Mouse (Mus musculus) lung, postnatal 4 days (tissue): ENCODE measurements around the gene Rbfox1.
A peak's percentile ranks its signal among the peaks of the same experiment; 100 is the strongest.

Experiments
- DNase-seq, 2 experiments: peaks; one replicate each; pipeline ENCODE4 v3.0.0; 2021

Gene Rbfox1

DNA sequence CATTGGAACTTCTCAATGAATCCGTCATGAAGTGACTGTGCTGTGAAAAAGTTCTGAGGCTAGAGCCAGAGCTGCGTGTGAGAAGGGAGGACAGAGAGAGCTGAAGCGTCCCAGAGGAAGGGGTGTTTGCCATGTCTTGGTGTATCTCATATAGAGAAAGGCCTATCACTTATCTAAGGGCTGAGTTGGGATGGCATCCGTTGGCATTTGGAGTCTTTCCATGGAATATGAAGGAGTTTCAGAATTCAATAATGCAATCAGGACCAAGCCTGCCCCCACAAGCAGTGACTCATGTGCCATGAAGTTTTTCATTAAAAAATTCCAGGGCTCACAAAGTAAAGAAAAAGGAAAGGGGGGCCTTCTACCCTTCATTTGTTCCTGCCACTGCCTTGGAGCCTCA is 112.0 kb downstream of the Rbfox1 start:
- DNase-seq: no peak

DNA sequence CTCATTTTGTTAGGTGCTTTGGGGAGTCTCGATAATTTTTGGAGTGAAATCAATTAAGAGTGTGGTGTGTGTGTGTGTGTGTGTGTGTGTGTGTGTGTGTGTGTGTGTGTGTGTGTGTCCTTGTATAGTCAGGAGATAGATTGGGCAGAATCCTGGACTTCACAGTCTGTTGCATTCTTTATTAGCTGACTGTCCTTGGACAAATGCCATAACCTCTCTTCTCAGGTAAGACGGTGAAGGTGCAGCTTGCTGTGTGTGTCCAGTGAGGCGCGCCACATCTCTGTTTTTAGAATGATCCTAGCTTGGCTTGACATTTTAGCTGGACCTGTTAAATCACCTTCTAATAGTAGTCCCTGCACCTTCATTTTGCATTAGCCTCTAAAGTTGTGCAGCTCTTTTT is 112.5 kb downstream of the Rbfox1 start:
- no peak for DNase-seq

DNA sequence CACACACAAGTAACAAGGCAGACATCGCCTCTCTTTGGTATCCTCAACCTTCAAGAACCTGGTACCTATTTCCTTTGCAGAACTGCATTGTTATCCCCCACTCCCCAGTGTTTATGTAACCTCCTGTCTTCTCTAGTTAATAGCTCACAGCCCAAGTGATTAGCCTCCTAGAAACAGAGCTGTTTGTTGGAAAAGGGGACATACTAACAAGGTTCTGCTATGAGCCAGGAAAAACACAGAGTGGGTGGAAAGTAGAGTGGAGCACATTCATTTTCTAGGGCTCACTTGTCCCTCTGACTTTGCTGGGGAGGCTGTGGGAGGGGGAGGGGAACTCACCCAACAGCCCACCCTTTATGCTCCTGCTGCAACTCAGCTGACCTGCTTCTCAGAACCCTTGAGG is 114.9 kb downstream of the Rbfox1 start:
- no peak for DNase-seq

DNA sequence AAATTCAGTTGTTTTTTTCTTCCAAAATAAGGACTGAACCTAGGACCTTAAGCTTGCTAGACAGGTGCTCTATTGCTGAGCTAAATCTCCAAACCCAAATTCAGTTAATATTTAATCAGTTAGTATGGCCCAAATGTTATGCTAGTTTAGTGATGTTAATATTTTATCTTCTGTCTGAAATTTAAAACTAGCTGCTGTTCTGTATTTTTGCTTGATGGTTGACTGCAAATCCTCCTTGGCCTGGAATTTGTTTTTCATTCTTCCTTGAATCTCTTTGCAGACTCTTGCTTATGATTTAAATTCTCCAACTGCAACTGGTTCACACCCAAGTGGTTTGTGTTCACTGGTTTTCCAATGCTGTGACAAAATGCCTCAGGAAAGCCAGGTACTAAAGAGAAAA is 121.8 kb downstream of the Rbfox1 start:
- DNase-seq: no peak

DNA sequence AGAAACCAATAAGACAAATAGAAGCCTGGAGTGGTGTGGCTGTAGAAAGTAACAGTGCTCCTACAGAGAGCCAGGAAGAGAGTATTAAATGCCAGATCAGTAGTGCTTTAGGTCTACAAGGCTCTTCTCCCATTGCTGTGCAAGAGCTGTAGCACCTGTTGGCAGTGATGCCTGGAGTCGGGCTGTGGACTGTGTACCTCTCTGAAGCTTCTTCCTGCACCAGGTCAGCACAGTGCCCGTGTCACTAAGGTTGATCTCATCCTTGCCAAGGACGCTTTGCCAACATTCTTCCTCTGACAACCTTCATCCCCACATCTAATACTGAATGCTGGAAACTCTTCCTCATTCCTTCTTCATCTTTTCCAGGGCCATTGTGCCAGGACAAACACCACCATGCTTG is 127.7 kb downstream of the Rbfox1 start:
- DNase-seq: no peak

DNA sequence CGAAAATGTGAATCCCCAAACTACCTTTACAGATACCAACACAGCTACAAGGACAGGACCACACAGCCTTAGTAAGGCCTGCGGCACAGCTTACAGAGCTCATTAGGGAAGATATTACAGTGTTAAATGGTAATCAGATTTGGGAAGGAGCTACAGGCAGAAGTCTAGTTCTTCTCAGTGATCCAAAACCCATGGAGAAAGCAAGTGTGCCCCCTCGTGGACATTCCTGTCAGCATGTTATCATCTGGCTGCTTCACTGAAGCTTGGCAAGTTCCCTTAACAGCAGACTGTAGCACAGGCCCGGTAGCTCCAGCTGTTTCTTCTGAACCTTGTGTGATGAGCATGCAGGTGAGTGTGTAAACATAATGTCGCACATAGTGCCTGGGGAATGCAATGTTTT is 133.5 kb downstream of the Rbfox1 start:
- peak; percentile 29 to 44 for DNase-seq

DNA sequence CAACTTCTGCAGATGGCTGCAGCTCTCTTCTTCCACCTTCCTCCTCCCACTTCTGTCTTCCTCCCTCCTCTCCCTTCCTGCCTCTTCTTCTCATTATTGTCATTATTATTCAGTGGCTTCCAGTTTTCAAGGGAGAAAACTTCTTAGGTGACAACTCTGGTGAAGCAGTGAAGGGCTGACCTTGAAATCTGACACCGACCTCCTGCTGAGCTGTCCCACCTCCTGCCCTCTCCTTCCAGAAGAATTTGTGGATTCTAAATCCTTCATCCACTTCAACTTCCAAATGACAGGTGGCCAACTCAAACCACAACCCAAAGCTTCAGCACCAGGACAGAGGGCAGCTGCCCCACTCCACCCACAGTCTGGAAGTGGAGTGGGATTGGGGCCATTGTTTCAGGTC is 134.2 kb downstream of the Rbfox1 start:
- no peak for DNase-seq

DNA sequence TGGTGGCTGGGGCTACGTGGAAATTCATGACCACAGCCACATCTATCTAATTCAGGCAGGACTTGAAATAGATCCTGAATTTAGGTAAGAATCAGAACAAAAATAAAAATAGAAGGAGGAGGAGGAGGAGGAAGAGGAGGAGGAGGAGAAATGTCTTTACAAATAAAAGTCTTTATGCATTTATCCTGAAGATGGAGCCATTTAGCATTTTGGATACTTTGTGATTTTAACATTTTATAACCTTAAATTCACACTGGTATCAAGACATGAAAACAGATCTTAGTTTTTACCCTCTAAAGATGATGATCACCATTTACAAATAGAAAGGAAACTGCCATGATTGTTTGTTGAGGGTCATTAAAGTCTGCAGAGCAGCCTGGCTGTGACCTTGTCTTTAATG is 146.1 kb downstream of the Rbfox1 start:
- DNase-seq: no peak

DNA sequence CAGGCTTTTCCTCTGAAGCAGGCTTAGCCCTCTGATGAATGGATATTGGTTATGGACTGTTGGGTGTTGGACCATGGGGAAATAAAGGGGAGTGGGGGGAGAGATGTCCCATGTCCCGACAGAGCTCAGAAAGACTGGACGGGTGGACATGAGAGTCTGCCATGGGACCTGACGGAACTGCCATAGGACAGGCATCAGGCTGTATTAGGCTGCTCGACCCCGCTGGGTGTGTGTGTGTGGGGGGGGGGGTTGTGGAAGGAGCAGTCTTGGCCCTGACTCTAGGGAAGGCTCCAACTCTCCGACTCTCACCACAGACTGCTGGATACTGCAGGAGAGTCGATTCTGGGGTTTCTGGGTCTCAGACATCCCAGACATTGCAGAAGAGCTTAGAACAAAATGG is 147.4 kb downstream of the Rbfox1 start:
- no peak for DNase-seq

DNA sequence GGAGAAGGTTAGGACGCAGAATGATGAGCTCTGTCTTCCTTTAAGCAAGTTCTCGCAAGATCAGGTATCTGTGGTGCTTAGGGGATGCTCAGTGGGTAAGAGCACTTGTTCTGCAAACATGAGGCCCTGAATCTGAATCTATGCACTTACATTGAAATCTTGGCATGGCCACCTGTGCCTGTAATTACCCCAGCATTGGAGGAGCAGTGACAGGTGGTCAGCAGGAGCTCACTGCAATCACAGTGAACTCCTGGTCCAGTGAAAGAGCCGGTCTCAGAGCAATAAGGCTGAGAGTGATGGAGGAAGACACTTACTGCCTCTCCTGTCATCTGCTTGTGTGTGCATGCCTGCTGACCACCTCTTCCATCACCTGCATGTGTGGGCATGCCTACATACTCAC is 149.7 kb downstream of the Rbfox1 start:
- no peak for DNase-seq

DNA sequence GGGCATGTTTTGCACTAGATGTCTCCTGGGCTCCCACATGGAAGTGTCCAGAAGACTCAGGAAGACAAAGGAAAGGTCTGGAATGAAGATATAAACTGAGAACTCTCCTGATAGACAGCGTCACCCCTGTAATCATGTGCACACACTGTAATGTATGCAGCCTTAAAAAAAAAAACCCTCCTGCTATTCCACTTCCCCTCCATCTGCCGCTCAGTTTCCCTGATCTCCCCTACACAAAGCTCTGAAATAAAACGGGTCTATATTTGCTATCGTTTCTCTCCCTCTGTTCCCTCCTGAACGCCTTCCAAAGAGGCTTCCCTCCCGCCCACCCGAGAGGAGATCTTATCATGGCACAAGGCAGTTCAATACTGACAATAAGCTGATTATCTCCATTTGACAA is 151.9 kb downstream of the Rbfox1 start:
- DNase-seq: no peak

DNA sequence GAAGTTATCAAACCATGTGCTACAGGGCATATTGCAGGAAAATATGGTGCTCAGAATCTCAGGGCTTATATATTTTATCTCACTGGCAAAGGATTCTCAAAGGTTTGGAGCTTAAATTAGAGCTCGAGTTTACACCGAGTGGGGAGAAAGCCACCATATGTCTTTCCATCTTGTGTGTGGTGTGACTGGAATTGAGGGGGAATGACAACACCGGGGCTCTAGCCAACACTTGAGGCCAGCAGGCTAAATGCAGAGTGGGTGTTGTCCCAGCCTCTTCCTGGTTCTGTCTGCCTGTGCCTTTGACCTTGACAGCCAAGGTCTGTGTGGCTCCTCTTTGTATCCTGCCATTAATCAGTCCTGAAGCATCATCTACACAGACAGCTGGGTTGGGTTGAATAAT is 157.6 kb downstream of the Rbfox1 start:
- no peak for DNase-seq

DNA sequence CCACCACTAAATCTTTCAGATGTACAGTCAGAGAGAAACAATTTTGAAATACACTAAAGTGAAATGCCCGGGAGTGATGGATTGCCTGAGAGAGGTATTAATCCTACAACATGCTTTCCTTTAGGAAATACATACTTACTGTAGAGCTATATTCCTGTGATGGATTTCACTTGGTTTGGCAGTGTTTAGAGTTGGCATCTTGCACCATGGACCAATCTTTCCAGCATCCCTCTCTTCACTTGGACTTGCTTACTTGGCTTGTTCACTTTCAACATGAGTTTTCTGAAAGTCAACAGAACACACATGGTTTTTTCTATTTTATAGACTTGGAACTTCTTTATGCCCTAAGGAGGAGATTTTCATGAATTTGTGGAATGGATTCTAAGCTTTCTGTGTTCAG is 163.4 kb downstream of the Rbfox1 start:
- no peak for DNase-seq

DNA sequence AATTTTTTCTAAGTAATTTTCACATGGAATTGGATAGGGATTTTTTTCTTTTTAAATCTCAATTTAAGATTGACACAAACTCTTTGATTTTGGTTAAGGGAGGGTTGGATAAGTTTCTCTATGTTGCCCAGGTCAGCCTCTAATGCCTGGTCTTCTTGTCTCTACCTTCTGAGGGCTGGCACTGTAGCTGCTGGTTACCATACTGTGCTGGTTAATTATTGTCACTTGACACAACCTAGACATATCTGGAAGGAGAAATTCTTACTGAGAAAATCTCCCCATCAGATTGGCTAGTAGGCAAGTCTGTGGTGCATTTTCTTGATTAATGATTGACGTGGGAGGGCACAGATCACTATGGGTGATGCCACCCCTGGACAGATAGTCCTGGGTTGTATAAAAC is 177.3 kb downstream of the Rbfox1 start:
- DNase-seq: no peak

DNA sequence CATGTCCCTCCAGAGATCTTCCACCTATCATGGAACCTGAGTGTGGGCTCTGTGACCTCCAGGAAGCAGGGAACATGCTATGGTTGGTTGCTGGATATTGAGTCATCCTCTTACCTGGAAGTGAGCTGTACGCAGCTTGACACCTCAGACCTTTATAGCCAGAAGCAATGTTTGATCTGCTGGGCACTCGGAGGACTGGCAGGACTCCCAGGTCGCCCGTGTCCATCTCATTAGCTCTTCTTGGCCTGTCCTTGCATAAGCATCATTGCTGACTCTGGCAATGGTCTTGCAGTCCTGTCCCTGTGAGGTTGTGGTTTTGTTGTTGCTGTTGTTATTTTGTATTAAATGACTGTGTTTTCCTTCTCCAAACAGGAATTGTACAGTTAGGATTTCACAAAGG is 180.3 kb downstream of the Rbfox1 start:
- no peak for DNase-seq

DNA sequence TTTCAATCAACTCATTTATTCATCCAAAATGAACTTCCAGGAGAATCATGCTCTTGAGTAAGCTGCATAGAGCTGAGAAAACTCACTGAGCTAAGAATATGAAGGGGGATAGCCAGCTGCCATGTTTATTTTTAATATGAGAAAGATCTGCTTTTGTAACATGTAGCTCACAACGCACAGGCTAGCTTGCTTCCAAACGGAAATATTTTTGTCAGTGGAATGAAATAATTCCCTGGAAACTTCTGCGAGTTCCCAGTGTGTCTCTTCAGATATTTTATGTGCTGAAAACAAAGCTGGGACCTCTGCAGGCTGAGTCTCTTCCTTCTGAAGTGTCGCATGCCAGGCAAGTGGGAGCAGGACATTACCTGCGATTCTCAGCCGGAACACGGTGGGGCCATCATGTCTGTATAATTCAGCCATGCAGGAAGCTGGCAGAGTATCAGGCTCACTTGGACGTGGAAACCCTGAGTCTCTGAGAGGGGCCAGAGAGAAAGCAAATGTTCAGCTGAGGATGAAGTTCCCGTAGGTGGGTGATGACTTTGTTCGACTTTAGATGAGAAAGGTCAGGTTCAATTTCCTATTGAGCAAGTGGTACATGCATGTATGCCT is 190.4 kb downstream of the Rbfox1 start:
- no peak for DNase-seq

DNA sequence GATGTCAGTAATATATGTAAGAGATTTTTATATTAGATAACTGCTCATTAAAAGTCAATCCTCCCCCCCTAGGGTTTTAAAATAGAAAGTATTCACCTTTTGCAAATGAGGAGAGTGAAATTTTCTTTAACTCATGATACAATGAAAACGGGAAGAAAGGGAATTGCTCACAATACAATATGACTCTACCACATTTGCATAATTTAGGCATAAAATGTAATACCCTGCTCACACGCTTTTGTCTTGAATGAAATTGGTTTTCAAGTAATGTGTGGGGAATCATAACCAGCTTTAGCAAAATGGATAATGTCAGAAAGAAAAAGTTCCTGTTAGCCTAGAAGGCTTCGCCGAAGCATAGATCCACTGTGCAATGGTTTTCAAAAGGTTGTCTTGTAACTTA is 193.9 kb downstream of the Rbfox1 start:
- DNase-seq: no peak

DNA sequence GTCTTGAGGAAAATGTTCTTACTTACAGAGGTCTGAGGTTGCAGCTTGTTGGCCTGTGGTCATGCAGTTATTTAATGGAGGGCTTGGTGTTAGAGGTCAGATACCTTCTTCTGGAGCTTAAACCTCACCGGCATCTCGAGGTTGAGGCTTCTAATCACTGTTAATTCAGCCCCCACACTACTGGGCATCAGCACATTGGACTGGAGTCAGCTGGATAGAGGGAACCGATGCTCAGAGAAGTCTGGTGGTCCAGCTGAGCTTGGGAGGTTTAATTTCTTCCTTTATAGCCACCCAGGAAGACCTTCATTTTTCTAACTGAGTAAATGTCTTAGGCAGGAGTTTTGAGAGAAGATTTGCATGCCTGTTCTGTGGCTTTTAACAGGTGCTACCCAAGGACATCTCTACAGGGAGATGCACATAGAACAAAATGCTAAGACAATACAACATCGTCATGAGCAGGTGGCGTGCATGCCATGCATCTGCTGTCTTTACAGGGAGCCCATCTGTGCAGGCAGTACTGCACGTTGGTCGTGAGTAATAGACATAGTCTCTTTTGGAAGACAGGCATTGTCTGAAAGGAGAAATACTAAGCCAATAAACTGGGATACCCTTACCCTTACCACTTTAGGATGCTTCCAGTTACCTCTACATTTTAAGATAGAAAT is 199.7 kb downstream of the Rbfox1 start:
- DNase-seq: no peak

DNA sequence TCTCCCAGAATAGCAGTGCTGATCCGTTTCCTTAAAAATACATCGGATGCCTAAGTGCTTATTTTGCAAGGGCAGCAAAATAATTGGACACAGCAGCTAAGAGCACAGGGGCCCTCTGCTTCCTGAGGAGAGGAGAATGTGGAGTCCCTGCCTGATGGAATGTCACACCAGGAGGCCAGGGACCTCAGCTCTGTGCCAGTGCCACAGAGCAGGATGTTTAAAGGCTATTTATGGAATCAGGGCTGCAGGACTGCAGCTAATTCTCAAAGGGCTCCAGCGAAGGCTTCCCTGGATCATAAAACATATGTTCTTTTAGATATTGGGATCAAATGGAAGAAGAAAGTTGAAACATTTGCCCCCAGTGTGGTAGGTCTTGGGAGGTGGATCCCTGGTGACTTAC is 201.0 kb downstream of the Rbfox1 start:
- DNase-seq: peak in 1 of 2 experiments; percentile 34

DNA sequence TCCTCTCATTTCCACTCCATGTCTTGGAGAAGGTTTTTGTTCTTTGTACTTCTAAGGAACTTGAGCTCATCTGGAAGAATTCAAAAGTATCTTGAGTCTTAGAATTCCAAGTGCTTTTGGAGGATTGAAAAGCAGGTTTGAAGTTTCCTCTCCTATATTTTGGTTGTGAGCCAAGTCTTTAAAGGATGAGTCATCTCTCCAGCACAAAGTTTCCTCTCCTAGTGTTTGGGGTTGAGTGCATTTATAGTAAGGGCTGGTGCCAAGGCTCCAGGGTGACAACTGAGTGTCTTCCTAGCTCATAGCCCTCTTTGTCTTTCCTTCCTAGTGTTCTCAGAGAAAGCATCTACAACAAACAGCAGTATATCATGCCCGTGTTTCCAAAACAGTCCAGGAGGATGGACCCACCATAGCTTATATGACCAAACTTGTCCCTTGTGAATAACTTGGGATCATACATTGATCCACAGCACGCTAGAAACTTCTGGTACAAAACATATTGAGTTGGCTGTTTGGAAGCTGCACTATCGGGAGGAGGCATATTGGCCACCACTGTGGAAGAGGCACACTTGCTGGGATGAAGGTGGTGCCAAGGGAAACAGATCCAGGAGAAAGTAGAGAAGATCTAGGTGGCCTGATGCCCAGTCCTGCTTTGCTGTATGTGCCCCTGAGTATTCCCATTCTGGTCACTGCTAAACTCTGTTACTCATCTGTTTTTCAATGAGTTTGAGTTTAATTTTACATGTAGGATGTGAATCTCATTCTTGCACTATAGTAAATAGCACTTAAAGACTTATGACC is 206.4 kb downstream of the Rbfox1 start:
- DNase-seq: no peak

DNA sequence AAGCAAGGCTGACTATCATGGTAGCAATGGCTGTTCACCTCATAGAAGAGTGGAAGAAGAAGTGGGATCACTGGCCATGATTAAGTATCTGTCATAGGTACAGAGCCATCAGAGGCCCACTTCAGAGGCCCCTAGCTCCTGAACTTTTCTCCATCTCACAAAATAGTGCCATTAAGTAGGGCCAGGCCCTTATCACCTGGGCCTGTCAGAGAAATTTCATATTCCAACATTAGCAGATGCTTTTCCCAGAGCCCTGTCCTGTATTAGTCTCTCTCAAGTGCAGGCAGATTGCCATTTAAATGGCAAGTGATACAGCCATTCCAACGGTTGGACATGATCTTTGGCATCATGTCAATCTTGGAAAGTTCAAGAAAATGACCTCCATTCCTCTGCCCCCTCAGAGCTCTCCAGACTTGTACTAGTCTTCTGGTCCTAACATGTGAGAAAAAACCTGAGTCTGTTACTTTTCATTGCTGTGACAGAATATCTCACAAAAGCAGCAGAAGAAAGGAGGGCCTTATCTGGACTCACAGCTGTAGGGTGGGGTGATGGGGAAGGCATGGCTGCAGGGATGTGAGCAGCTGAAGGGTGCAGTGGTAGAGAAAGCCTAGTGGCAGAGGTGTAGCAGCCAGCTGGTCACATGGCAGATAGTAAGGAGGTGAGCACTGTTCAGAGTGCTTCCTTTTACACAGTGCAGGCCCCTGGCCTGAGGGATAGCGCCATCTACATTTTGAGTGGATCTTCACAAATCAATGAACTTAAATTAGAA is 210.6 kb downstream of the Rbfox1 start:
- DNase-seq: no peak

DNA sequence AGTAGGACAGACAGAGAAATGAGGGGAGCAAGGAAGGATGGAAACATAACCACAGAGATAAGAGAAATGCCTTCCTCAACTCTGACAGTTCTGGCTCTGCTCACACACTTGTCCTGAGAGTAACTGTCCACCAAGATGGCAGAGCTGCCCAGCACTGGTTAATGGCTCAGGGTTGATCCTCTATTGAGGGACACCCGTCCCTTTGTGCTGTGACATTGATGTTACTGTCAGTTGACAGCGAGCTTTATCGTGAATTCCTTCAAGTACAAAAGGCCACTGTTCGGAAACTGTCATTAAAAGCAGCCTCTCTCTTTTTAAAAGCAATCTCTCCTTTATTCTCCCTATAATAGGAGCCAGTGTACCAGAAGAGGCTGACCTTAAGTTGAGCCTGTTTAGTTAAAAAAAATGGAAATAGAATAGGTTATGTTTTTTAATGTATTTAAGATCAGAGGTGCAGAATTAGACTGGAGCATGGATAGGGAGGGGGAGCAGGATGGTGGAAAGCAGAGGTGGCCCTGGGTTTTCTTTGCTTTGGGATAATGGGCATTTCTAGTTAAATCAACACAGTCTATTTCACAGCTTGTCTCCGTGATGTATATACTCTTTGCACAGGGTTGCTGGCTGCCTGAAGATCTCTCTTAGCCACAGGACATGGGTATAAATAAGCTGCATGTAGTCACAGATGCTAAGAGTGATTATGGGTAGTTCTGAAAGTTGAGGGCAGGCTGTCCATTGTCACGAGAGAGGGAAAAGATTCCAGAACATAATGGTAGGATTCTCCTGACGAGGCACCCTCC is 212.3 kb downstream of the Rbfox1 start:
- no peak for DNase-seq

DNA sequence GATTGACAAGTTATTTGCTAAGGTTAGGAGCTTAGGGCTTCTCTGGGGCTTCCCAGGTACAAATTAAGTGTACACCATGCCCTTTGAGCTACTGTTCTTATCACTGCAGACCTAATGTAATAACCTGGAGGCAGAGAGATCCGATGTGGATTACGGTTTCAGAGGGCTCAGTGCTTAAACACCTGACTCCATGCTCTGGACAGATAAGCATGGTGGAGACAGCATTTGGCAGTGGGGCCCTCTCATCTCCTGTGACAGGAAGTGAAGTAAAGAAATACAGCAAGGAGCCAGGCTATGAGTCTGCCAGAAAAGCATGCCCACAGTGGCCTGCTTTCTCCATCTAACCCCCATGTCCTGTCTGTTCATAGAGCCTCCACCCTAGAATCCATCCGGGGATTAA is 213.0 kb downstream of the Rbfox1 start:
- no peak for DNase-seq
